Mouse (Mus musculus) neutrophil, adult 59 days (primary cell): Measurements from ENCODE around the gene Mr1. TPM values are rescaled to one million over a fixed set of nuclear protein-coding genes. Genes with fewer than 3 reads are reported as not detected.

Experiments used
- total RNA-seq, 2 experiments: library from RNA; stranded (reverse); gene quantifications; 1 replicate in 1 of 2; 2 replicates in 1 of 2; pipeline ENCODE4 v1.2.4; 2023

Mr1 gene
- total RNA-seq = 1 to 10 TPM; 1.3 to 2.2 TPM

DNA sequence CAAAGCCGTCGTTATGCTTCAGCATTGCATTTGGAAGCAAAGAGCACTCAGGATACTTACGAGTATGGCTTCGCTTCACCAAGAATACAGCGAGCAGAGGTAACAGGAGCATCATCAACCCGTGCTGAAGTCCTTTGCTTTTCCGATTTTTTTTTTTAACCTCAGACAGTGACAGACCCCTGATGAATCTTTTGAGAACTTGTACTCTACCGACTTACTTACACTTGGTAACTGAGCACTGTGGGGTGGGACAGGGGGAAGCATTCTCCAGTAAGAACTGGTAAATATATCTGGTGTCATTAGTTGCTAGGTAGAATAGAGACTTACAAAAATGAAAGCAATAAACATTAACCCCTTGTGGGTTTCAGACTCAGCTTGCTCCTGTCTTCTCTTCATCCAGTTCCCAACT, at the start of gene Mr1:
Gene Mr1 (minus strand): TSS at position 243 of the 409 bp plus-strand sequence.

DNA sequence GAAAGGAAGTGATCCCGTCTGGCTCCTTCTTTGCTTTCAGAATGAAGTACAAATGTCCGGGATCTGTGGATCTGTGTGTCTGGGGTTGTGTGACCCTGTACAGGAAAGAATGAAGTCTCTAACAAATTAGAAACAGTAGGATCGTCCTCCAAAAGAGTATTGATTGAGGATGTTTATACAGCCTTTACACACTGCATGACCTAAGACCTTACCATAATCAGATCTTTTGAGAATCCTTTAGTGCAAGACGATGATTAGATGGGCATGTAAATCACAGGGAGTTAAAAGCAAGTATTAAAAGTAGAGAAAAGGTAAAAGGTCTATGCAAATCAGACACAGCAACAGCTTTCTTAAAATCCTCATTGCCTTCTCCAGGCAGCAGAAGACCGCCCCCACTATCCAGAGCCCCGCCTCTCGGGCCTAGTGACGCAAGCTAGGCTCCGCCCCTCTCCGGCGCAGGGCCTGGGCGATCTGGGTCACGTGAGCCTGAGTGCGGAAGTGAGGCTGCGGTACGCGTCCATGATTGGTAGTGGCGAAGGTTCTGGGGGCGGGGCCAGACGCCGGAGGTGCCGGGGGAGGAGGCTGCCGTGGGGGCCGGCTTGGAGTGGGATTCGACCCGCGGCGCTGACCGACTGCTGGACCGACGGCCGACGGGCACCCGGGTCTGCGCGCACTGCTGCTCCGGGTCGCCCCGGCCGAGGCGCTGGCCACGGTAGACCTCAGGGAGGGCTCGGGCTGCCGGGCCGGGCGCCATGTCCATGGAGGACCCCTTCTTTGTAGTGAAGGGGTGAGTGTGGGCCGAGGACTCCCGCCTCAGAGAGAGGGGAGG, 11.7 kb upstream of the Mr1 start, which contains the start of gene Stx6:
Gene Stx6 (plus strand): TSS at position 575 of the 829 bp plus-strand sequence.

DNA sequence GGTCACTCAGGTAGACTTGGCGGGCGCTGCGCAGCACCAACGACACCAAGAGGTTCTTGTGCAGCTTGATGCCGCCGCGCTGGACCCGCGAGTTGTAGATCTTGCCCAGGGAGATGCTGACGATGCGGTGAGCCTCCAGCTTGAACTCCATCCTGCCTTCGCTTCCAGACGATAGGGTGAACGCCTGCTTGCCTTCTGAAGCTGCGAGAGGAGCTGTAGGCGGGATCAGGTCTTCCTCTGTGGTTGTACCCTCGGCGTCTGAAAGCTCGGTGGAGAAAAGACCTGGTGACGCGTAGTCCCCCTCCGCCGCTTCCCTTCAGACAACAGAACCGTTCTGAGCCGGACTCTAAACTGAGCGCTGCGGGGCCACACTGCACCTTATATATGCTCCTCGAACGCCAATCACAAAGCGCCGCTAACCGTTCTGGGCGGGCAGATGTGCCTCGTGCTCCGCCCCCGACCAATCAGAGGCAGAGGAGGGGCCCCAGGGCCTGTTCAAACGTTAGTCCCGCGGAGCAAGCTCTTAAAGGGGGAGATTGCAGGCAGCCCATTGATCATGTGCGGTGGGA, 47.2 kb downstream of the Mr1 start, which contains the start of gene Ier5:
Gene Ier5 (minus strand): TSS at position 357 of the 569 bp plus-strand sequence.

Other genes starting within 250 kb of the Mr1 start
- gene Ier5, start 47.2 kb downstream of the Mr1 start, total RNA-seq = 100 to 1,000 TPM; 179 to 190 TPM
- gene Stx6, start 11.9 kb upstream of the Mr1 start, total RNA-seq = 10 to 100 TPM; 28.7 to 32.3 TPM
- not detected for gene BC034090, start 97.6 kb upstream of the Mr1 start, total RNA-seq